Mouse (Mus musculus) E14TG2a.4 (cell line): Measurements from ENCODE around the gene Colq.
"Not testable (repeated sequence)": the region's sequence is repeated elsewhere in the genome, so short reads cannot be mapped to it uniquely, and the experiment has no call there.

Experiments used
- H3K27me3 ChIP-seq: 2 replicates; pipeline ENCODE4 v1.6.1; 2014; ENCODE audit warnings: low read length, control low read depth; ENCODE audit not compliant: insufficient read depth
- H3K36me3 ChIP-seq: 2 replicates; pipeline ENCODE4 v1.6.1; 2014; ENCODE audit warnings: low read length, control low read depth; ENCODE audit not compliant: insufficient read depth
- H3K4me1 ChIP-seq: replicated peaks from 2 replicates; pipeline ENCODE4 v1.6.1; 2014; ENCODE audit warnings: low read depth, low read length, control low read depth
- H3K4me3 ChIP-seq: replicated peaks from 2 replicates; pipeline ENCODE4 v1.5.1; 2014; ENCODE audit warnings: mild to moderate bottlenecking, low read length
- H3K9me3 ChIP-seq: 2 replicates; pipeline ENCODE4 v1.6.1; 2014; ENCODE audit warnings: low read length, control low read depth
- CTCF ChIP-seq: conservative IDR thresholded peaks from 2 replicates; pipeline ENCODE4 v1.5.1; 2014; ENCODE audit warnings: low read length
- NANOG ChIP-seq: IDR thresholded peaks from 2 replicates; pipeline ENCODE4 v1.6.1; 2014; ENCODE audit warnings: borderline replicate concordance, low read length, mixed read lengths
- POU5F1 ChIP-seq: IDR thresholded peaks from 2 replicates; pipeline ENCODE4 v1.6.1; 2014; ENCODE audit warnings: low read length, borderline replicate concordance

The Colq gene

DNA sequence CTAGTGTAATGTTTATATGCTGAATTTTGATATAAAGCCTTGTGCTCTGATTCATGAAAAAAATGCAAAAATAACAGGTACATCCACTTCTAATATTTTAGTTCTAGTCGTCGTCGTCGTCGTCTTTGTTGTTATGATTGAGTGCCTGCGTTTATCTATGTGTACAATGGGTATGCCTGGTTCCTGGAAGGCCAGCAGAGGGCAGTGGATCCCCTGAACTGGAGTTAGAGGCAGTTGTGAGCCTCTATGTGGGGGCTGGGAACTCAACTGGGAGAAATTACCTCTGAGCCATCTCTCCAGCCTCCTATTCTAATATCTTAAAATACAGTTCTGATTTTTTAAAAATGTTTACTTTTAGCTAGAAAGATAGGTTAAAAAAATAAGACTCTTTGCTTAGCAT lies 14.4 kb upstream of the Colq start:
- no peaks in the 10 kb centered on the region for H3K27me3 ChIP-seq
- TF ChIP-seq CTCF: peak; percentile 45
- TF ChIP-seq POU5F1: no peak
- H3K4me3 ChIP-seq: 0 out of 2 replicates have a peak overlapping the region, but pooled peaks have one; percentile 20
- peaks cover 3% of the 10 kb centered on the region; the same call in 1 of the 2 replicates for H3K4me1 ChIP-seq
- H3K9me3 ChIP-seq: no peaks in the 10 kb centered on the region
- H3K36me3 ChIP-seq: no peaks in the 10 kb centered on the region

DNA sequence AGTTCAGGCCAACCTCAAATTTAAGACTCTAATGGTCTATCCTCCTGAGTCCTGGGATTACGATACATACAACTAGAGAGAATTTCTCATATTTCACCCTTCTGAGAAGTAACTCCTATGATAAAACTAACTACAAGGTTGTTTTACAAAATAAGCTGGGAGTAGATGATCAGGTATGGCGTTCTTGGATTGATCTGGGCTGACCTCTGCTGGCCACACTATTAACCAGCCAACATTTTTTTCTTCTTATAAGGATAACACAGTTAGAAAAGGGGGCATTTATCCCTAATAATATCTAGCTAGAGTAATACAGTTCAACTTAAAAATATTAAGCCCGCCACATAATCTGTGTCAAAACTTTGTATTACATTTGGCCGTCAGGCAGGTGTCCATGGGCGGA lies 13.8 kb upstream of the Colq start:
- Histone ChIP-seq H3K4me1 (peaks cover 3% of the 10 kb centered on the region; the same call in 1 of the 2 replicates), H3K9me3 (no peaks in the 10 kb centered on the region), H3K4me3 (peak overlapping the region; percentile 20; the same call in 1 of the 2 replicates), H3K27me3 (no peaks in the 10 kb centered on the region), H3K36me3 (no peaks in the 10 kb centered on the region)
- no peak for TF ChIP-seq NANOG
- peak; percentile 18 for TF ChIP-seq CTCF
- no peak for TF ChIP-seq POU5F1

DNA sequence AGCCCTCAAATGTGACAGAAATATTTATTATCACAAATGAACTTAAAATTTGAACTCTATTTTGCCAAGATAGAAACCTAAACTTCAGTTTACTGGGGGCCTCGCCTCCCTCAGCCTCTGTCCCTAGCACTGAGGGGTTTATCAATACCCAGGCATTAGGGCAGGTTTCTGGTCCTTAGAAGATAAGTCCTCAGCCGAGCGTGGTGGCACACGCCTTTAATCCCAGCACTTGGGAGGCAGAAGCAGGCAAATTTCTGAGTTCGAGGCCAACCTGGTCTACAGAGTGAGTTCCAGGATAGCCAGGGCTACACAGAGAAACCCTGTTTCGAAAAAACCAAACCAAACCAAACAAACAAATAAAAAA lies 11.5 kb upstream of the Colq start:
- H3K9me3 ChIP-seq, H3K4me1 ChIP-seq, H3K36me3 ChIP-seq, H3K4me3 ChIP-seq, H3K27me3 ChIP-seq: not testable (repeated sequence)

DNA sequence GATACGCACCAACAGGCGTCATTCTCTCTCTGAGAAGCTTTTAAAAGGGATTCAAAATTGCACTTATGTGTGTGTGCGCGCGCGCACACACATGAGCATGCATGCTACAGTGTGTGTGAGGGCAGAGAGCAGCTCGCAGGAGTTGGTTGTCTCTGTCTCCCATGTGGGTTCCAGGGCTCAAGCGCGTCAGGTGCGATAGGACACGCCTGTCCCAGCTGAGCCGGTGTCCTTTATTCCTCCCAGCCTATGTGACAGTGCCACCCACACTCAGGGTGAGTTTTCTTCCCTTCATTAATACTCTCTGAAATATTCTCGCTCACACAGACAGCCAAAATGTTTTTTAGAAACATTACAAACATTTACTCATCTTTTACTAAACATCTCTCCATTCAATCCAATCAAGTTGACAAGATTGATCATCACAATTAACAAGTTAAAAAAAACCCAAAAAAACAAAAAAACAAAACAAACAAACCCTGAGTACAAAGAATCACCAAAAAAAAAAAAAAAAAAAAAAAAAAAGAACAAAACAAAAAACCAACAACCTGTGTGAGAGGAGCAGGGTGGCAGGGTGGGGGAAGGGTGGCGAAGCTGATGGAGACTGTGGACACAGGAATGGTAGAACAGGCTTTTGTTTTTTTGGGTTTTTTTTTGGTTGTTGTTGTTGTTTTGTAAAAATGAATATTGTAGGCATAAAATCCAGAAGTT lies 10.9 kb upstream of the Colq start:
- Histone ChIP-seq H3K4me3 (no peak overlapping the region), H3K9me3 (peaks cover 6% of the 10 kb centered on the region), H3K36me3 (no peaks in the 10 kb centered on the region), H3K4me1 (peaks cover 3% of the 10 kb centered on the region; the same call in 1 of the 2 replicates), H3K27me3 (no peaks in the 10 kb centered on the region)
- TF ChIP-seq NANOG (no peak), CTCF (no peak), POU5F1 (no peak)

DNA sequence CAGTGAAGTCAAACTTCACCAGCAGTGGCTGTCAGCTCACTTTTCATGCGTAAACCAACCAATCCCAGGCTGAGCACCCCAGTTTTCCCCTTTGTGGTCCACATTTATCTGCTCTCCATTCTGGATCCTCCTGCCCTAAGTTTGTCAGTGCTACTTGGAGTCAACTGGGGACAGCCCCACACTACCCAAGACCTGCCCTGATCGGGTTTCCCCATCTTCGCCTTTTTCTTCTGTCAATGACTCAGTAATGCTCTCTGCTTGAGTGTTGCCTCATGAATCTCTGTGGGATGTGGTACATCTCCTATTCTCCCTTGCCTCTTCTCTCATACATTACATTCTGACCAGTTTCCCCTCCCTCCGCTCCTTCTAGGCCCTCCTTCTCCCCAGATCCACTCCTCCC lies 6.3 kb upstream of the Colq start:
- Histone ChIP-seq H3K36me3 (no peaks in the 10 kb centered on the region), H3K9me3 (peaks cover 6% of the 10 kb centered on the region), H3K4me3 (no peak overlapping the region), H3K27me3 (no peaks in the 10 kb centered on the region), H3K4me1 (no peaks in the 10 kb centered on the region)
- TF ChIP-seq CTCF (no peak), NANOG (no peak), POU5F1 (no peak)

DNA sequence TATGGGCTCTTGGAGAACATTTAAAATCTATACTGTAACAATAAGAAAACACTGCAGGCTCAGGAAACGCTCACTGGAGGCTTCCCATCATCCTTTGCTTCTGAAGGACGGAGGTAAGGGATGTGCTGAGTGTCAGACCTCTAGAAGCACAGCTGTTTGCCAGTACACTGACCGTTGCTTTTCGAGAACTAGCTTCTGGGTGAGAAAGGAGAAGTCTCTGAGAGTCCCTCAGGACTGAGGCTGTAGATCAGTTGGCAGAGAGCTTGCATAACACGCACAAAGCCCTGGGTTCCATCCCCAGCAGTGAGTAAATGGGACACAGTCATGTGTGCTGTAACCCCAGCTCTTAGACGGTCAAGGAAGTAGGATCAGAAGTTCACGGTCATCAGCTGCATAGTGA lies 5.3 kb upstream of the Colq start:
- Histone ChIP-seq H3K4me3 (no peak overlapping the region), H3K27me3 (no peaks in the 10 kb centered on the region), H3K36me3 (no peaks in the 10 kb centered on the region), H3K9me3 (peaks cover 6% of the 10 kb centered on the region), H3K4me1 (no peaks in the 10 kb centered on the region)
- TF ChIP-seq NANOG (no peak), POU5F1 (no peak), CTCF (no peak)

DNA sequence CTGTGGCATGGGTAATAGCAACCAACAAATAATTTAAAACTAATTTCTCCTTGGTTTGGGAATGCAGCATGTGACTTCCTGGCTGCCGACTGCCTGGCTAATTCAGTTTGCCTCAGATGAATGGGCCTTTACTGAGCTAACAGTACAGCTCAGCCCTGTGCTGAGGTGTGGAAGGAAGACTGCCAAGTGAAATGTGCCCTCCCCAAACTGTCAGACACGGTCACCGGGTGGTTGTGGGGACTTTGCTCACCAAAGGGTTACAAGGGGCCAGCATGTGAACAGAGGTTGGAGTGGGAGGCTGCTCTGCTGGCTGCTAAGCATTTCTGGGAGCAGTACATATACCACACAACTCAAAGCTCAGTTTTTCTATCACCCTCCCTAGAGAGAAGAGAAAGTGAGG lies 3.5 kb upstream of the Colq start:
- H3K4me1 ChIP-seq: no peaks in the 10 kb centered on the region
- TF ChIP-seq POU5F1 (no peak), NANOG (no peak), CTCF (no peak)
- peaks cover 6% of the 10 kb centered on the region for H3K9me3 ChIP-seq
- H3K4me3 ChIP-seq: no peak overlapping the region
- H3K36me3 ChIP-seq: no peaks in the 10 kb centered on the region
- H3K27me3 ChIP-seq: no peaks in the 10 kb centered on the region

DNA sequence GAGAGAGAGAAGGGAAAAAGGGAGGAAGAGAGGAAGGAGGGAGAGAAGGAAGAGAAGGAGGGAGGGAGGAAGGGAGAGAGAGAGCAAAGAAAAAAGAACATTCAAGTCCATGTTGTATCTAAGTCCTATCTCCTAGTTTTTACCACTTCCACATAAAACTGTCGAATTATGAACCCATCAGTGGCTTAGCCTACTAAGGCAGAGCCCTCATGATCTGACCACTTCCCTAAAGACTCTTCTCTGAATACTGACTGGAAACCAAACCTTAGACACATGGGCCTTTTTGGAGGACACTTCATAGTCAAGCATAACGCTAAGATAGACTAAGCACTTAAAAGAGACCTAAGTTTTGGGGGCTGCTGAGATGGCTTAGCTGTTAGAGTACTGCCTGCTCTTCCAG lies 1.9 kb upstream of the Colq start:
- no peaks in the 10 kb centered on the region for H3K9me3 ChIP-seq
- no peak overlapping the region for H3K4me3 ChIP-seq
- no peaks in the 10 kb centered on the region for H3K27me3 ChIP-seq
- TF ChIP-seq CTCF (no peak), POU5F1 (no peak), NANOG (no peak)
- H3K36me3 ChIP-seq: no peaks in the 10 kb centered on the region
- H3K4me1 ChIP-seq: no peaks in the 10 kb centered on the region

DNA sequence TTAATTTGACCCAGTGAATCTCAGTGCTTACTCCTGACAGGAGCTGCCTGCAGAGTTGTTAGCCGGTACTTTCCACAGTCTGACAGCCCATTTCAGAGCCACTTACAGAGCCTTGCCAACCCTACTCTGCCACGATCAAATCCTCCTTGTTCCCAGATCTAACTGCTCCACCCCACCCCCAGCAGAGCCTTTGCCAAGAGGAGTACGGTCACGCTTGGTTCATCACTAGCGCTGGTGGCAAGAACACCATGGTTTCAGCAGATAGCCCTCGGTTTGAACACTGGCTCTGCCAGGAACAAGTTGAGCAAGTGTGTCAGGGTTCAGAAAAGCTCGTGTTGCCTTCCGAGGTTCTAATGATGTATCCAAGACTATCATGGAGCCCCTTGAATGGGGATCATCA lies 4.7 kb downstream of the Colq start:
- H3K27me3 ChIP-seq: peaks cover 7% of the 10 kb centered on the region; the same call in 1 of the 2 replicates
- no peaks in the 10 kb centered on the region for H3K9me3 ChIP-seq
- H3K4me3 ChIP-seq: no peak overlapping the region
- TF ChIP-seq CTCF (no peak), POU5F1 (no peak), NANOG (no peak)
- no peaks in the 10 kb centered on the region for H3K36me3 ChIP-seq
- no peaks in the 10 kb centered on the region for H3K4me1 ChIP-seq

DNA sequence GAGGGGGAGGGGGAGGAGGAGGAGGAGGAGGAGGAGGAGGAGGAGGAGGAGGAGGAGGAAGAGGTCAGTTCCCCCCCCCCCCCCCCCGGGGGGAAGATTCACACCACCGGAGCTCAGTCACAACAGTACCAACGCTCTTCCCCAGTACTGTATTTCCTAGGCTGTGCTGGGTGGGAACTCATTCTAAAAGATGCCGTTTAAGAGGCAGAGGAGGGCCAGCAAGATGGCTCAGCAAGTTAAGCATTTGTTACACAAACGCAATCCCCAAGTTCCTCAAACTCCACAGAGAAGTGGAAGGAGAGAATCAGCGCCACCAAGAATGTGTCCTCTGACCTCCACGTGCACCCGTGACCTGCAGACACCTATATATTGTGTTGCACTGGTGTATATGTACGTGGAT lies 8.1 kb downstream of the Colq start:
- Histone ChIP-seq H3K9me3 (no peaks in the 10 kb centered on the region), H3K36me3 (no peaks in the 10 kb centered on the region), H3K27me3 (peaks cover 7% of the 10 kb centered on the region; the same call in 1 of the 2 replicates), H3K4me1 (no peaks in the 10 kb centered on the region), H3K4me3 (no peak overlapping the region)
- TF ChIP-seq POU5F1 (no peak), CTCF (no peak), NANOG (no peak)
